Mouse (Mus musculus) urinary bladder, postnatal 10 days (tissue): ENCODE data around the gene Gm20388.
"Not testable (repeated sequence)": the region's sequence is repeated elsewhere in the genome, so short reads cannot be mapped to it uniquely, and the experiment has no call there.

Experiments
- DNase-seq: peaks from one replicate; pipeline ENCODE4 v3.0.0; 2022; ENCODE audit warnings: low spot score

Gm20388 gene

DNA sequence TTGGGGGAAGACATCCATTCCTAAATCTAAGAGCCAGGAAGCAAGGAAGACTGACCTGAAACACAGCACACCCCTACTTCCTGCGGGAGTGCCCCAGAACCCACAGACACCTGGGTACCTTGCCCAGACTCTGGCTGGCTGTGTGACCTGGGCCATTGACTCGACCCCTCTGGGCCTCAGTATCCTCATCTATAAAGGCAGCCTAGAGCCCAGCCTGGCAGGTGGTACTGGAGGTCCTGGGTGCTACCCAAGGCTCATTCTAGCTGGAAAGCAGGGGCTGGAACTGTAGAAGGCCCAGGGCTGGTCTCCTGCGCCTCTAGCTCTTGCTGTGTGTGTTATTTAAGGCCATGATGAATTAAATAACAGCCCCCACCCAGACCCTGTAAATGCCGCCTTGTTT lies 1743.5 kb downstream of the Gm20388 start:
- DNase-seq: no peak

DNA sequence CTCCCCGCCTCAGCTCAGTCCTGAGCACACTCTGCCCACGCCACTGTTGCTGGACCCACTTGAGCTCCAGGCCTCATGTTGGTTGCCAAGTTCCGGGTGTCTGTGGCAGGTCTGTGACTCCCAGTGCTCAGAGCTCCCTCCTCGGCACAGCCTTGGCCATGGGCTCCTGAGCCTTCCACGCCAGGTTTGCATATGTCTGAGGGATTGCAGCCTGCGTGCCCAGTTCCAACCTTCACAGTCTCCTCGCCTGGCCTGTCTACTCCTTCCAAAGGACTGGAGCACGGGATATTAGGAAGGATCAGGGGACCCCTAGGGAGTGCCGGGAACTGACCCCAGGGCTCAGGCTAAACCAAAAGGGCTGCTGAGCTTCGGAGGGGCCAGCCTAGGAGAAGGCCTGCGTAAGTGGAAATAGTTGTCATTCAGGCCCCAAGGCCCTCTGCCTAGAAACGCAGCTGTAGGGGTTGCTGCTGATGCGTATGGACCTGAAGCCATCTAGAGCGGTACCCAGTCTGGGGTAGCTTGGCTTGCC lies 1744.4 kb downstream of the Gm20388 start:
- DNase-seq: no peak

DNA sequence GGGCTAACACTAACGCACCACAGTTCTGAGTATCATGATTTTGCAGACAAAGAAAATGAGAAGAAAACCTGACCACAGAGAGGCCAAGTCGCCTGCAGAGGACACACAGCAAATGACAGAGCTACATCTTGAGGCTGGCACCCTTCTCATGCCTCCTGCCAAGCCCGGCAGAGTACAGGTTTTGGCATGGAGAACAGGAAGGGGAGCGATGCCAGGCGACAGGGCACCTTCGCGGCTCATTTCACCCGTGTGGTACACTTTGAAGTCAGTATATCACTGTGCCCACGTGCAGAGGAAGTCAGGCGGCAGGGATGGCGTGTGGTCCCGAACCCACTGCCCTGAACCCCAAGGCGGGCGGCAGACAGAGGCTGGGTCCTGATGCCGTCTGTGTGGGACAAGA lies 1750.0 kb downstream of the Gm20388 start:
- DNase-seq: no peak

DNA sequence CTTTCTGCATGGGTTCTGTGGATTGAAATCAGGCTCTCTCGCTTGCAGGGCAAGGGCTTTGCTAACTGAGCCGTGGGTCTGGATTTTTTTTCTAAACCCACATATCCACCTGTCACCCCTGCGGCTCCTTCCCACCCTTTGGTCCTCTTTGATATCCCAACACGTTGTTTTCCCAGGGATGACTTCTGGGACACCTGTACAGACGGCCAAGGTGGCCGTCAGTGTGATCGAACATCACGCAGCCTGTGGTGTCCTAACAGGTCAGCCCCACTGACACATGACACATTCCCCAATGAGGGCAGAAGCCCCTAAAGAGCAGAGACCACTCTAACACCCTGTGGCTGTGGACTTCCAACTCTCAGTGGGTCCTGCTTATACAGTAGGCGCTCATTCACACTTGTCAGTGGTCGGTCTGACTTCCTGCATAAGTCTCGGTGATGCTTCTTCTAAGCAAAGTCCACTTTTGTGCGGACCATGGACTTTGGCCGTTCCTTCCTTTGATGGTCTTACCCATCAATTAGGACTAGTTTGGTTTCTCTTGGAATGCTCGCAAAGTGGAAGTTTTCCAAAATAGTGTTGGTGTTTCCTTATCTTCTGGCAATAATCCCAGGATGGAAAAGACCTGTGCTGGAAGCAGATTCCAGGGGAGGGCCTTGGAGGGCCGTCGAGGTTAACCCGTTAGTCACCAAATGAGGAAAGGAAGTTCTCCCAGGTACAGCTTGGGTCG lies 1751.2 kb downstream of the Gm20388 start:
- no peak for DNase-seq

DNA sequence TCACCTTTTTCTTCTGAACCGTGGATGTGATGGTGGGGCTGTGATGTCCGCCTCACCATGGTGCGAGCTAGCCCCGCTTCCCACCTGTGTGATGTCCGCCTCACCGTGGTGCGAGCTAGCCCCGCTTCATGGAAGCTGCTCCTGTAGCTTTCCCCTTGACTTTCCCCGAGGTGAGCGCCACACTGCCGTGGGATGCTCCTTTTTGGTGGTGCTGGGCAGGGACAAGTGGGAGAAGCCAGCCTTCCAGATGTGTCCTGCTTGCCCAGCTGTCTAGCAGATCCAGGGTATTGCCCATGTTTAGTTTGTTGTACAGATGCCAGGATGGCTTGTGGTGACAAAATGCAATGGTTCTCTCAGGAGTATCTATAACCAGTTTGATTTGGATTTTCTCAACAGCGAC lies 1752.5 kb downstream of the Gm20388 start:
- DNase-seq: no peak

DNA sequence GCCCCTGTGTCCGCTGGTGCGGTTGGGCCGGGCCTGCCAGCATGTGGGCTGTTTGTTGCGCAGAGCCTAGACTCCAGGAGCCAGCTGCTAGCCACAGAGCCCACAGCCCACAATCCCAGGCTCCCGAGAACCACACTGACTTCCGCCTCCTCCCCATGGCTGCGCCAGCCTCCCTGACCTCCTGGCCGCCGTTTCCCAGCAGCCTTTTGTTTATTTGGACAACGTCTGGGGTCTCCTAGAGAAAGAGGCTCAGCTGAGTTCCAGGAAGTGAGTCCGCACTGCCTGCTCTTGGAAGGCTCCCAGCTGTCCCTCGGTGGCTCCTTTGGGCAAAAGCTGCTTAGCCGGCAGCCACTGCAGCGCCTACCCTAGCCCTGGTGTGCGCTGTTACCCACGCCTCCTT lies 1754.7 kb downstream of the Gm20388 start:
- no peak for DNase-seq

DNA sequence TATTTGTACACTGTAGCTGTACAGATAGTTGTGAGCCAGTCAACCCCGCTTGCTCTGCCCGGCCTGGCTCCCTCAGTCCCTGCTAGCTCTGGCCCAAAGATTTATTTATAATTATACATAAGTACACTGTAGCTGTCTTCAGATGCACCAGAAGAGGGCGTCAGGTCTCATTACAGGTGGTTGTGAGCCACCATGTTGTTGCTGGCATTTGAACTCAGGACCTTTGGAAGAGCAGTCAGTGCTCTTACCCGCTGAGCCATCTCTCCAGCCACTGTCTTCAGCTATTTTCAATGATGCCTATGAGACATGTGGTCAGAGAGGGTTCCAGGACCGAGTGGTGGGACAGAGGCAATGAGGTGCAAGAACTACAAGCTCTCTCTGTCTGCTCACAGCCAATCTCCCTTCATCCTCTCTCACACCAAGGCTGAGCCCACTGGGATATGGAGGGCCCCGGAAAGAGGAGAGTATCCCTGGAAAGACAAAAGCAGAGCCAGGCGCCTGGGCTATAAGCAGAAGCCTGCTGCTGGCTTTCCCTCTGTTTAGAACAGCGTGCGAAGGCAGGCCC lies 1757.4 kb downstream of the Gm20388 start:
- DNase-seq: not testable (repeated sequence)

DNA sequence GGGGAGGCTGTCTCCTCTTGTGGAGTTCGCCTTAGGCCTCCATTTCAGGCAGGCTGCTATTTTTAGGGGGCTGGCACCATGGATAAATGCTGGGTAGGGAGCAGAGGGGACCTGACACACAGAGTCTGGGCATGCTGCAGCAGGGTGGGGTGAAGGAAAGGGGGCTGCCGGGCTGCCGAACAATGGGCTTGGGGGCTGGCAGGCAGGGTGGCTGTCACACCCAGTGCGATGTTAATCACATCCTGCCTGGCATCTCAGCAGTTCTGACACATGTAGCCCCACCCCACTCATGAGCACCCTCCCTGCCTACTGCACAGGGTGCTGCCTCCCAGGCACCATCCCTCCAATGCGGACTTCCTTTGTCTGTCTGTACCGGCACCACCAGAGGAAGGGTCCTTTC lies 1757.9 kb downstream of the Gm20388 start:
- DNase-seq: no peak

DNA sequence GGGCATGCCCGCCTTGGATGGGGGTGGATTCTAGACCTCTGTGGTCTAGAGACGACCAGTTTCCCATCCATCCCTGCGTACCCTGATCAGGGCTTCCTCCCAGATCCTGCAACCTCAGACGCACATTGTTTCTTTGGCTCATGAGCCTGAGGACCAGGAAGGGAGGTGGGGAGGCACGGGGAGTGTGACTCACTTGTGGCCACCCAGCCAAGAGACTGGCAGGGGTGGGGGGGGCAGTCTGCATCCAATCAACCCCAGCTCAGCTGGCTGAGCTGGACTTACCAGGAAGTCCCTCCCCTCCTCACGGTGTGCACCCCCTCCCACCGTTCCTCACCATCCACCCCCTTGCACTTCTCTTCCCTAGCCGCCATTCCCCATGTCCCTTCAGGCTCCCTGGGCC lies 1758.6 kb downstream of the Gm20388 start:
- DNase-seq: no peak

DNA sequence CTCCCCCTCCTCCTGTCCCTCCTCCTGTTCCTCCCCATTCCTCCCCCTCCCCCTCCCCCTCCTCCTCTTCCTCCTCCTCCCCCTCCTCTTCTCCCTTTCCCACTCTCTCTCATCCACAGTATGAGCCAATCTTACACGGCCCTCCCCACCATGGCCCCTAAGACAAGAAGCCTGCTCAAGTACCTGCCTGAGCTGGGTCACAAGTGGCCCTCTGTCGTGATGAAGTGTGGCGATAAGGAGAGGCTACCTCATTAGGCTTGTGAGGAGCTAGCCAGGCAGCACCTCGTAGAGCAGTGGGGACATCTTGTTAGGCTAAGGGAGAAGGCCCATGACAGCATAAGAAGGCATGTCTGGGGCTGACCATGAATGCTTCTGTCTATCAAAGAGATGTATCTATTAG lies 1762.5 kb downstream of the Gm20388 start:
- no peak for DNase-seq

DNA sequence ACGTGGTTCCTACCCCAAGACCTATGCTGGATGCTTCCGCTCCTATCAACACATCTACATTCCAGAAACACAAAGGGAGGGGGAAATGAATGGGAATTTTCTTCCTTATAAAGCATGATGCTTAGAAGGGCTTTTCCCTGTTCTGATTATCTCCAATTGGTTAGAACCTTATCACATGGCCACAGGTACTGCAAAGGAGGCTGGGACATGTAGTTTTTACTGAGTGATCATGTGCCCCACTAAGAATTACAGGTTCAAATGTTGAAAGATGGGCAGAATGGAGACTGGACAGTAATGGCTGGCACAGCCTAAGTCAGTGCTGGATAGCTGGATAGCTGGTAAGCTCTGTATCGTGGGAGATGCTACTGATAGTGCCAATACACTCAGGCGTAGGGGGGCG lies 1763.3 kb downstream of the Gm20388 start:
- no peak for DNase-seq

DNA sequence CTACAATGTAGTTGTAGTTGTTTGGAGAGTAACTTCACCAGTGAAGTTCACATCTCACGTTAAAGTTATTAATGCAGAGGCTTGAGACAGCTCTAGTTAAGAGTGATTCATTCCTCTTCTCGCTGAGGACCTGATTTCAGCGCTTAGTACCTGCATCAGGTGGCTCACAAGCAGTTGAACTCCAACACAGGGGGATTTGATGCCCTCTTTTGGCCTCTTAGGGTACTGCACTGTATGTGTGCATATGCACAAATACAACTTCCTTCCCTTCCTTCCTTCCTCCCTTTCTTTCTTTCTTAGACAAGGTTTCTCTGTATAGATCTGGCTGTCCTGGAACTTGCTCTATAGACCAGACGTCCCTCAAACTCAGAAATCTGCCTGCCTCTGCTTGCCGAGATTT lies 1763.9 kb downstream of the Gm20388 start:
- DNase-seq: no peak

DNA sequence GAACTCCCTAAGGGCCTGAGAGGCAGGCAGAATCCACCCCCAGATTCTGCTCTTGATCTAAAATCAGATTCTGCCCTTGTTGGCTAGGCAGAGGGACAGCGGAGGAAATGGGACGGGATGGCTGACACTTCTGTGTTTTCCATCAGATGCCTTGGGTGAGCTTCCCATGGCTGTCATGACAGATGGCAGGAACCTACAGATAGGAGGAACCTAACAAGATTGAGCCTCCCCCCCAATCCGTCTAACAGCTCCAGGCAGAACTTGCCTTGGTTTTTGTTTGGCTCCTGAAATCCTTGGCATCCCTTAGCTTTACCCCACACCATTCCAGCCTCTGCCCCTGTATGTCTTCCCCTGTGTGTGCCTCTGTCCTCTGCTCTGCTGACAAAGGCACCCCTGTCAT lies 1764.5 kb downstream of the Gm20388 start:
- no peak for DNase-seq

DNA sequence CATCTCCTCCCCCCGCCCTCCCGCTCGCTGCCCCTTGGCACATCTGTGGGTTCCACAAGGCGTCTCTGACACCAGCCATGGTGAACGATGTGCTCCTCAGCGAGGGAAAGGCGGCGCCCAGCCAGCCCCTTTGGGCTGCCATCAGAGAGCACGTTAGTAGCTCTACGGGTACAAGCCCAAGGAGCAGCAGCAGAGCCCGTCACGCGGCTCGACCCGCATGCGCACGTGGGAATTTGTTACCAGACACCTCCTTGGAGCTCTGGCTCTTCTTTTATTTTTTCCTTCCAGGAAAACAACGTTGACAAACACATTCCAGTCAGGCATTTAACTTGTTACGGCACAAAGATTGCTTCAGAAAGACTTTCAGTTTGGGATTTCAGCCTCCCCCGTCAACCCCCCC lies 1765.1 kb downstream of the Gm20388 start:
- DNase-seq: no peak

DNA sequence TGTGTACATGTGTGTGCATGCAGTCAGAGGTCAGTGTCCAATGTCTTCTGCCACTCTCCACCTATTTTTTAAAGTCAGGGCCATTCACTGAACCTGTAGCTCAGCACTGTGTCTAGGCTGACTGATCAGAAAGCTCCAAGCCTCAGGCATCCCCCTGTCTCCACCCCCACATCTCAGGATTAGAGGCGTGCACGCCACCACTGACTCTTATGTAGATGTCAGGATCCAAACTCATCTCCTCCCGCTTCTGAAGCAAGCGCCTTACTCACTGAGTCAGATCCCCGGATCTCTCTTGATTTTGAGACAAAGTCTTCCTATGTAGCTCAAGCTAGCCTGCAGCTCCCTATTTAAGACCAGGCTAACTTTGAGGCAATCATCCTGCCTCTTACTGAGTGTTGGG lies 1768.1 kb downstream of the Gm20388 start:
- no peak for DNase-seq

DNA sequence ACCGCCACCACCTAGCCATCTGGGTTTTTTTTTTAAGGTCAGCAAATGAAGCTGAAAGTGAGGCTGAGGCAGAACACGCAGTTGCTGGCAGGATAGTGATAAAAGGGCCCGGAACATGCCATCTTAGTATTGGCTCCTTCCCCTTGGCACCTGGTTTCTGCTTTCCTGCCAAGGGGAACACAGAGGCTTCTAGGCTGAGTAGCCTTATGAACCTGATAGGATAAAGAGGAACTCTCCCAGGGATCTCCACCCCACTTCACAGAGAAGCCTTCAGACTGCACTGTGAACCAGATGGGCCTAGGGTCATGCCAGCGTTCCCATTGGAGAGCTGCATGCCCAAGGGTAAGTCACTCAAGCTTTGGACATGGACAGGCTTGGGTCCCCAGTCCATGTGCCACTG lies 1770.3 kb downstream of the Gm20388 start:
- no peak for DNase-seq

DNA sequence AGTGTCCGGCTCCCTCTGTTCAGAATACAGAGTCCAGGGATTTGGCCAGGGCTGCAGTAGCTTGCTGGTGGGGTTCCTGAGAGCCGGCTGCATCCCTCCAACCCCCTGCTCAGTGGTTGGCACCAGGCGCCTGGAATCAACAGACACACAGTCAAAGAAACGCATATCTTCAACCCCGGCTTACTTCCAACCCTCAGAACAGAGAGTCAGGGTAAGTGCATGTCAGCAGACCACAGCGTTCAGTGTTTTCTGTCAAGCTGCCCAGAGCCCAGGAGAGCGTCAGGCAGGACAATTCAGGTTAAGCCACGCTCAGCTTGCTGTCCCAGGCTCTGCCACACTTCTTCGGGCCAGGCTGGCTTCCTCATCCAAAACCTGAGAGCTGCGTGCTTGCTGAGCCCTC lies 1770.8 kb downstream of the Gm20388 start:
- DNase-seq: no peak

DNA sequence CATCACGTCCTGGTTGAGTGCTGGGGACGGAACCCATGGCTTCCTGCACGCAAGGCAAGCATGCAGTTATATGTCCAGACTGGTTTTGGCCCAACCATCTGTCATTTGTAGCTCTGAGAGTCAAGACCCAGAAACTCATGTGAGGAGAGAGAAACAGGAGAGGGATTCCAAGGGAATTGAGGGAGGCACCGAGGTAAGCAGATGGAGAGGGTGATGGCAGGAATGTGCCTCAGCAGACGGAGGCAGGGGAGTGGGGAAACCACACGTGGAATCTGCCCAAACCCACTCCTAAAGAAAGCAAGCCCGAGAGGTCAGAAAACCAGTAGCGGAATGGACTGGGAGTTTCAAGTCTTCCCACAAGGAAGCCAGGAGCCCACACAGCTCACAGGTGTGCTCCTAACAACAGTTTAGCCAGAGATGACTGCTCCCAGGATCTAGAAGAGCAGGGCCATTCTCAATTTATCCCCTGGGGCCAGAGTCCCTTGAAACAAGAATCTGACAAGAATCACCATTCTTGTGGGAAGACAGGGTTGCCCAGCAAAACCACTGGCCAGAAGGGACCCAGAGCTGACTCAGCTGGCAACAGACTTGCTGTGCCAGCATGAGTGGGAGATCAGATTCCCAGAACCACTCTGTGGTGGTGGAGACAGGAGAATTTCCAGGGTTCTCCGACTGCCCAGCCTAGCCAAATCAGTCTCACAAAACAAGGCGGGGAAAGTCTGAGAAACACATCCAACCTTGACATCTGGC lies 1772.6 kb downstream of the Gm20388 start:
- no peak for DNase-seq

DNA sequence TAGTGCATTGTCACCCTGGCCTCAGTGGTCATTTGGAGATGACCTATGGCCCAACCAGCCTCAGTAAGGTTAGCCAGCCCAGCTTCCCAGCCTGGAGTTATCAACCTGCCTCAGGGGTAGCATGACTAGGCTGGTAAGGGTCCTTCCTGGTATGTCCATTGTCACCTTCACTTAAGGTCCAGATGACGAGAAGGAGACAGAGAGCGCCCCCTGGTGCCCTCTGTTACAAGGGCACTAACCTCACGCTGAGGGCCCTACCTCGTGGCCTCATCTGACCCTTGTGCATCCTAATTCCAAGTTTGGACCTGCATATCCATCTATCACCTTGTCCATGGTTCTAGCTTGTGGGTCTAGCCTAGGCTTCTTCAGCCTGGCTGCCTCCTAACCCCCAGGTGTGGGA lies 1774.8 kb downstream of the Gm20388 start:
- no peak for DNase-seq

DNA sequence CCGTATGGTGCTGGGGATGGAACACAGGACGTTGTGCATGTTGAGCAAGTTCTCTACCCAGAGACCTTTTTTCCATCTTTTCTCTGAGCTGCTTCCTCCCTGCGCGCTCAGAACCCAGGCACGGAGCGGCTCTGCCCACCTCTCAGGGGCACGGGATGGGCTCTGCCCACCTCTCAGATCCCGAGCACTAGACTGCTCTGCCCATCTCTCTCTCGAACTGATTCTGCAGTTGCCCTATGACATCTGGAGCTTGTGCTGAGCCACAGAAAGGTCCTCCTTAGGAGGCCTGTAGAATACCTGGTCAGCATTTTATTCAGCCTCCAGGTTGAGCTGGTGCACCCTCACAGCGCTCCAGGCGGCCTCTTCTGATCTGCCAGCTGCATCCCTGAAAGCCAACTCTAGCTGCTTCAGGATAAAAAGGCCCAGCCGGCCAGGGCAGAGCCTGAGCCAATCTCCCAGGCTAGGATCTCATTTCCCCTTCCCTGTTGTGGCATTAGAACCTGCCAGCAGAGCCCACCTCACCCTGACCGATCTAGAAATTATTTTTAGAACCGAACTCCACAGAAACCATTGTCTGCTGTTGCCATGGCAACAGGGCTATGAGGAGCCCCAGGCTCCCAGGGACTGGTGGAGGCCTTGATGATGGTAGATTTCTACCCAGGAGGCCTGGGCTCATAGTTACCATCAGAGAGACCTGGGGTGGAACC lies 1777.0 kb downstream of the Gm20388 start:
- DNase-seq: no peak

DNA sequence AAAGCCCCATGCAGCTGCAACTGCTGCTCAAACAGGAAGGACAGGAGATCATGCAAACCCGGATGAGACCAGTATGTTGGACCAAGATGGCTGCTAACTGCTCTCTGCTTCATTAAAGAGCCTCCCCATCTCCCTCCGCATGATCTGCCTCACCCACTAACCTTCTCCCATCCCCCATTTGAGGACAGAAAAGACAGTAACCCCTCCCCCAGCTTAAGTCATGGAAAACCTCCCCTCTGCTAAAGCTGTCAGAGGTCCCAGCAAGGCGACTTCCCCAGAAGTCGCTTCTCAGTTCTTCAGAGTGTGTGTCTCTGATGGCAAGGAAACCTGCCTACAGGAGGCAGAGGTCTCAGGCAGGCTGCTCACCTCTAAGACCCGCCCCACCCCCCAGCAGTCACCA lies 1777.9 kb downstream of the Gm20388 start:
- DNase-seq: no peak

DNA sequence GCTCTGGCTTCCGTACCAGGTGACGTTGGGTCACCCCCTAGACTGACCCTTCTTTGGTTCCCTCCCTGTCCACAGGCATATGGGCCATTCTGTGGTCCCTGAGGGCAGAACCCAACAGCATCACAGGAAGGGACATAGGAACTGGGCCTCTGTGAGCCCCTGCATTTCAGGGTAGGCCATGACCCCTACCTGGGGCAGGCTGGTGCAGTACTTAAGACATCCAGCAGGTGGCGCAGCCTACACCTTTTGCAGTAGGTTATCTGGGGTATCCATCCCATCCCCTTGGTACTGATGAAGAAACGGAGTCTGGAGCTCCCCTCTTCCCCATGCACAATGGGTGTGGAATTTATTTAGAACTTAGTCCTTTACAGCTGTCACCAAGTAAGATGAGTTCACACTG lies 1783.8 kb downstream of the Gm20388 start:
- DNase-seq: no peak
